Mouse (Mus musculus) limb, embryonic 11.5 days (tissue): ENCODE data around the gene Armc2. TPM values are rescaled to one million over a fixed set of nuclear protein-coding genes. Genes with fewer than 3 reads are reported as not detected.

Experiments used
- ATAC-seq: fragments of 200-750 bp; cut with Nextera tagmentation; 2 replicates; pipeline ENCODE4 v1.8.0; 2017; ENCODE audit warnings: low read depth; ENCODE audit not compliant: insufficient number of reproducible peaks, low FRiP score, low TSS enrichment
- DNase-seq: peaks from one replicate; pipeline ENCODE4 v3.0.0-alpha.2; 2015; ENCODE audit warnings: low spot score
- H3K27ac ChIP-seq: fragments of 300-500 bp; sonication (generic); replicated peaks from 2 replicates; pipeline ENCODE4 v1.5.1; 2014; ENCODE audit warnings: low read depth, mild to moderate bottlenecking, low read length
- H3K27me3 ChIP-seq: fragments of 300-500 bp; sonication (generic); 2 replicates; pipeline ENCODE4 v1.6.1; 2014; ENCODE audit warnings: mild to moderate bottlenecking, low read length, mixed read lengths; ENCODE audit not compliant: control insufficient read depth, insufficient read depth
- H3K36me3 ChIP-seq: fragments of 300-500 bp; sonication (generic); 2 replicates; pipeline ENCODE4 v1.6.1; 2014; ENCODE audit warnings: mild to moderate bottlenecking, low read length, moderate library complexity, mixed read lengths; ENCODE audit not compliant: control insufficient read depth, insufficient read depth
- H3K4me1 ChIP-seq: fragments of 300-500 bp; sonication (generic); 2 replicates; pipeline ENCODE4 v1.6.1; 2014; ENCODE audit warnings: low read length, mixed read lengths; ENCODE audit not compliant: control insufficient read depth, insufficient read depth
- H3K4me2 ChIP-seq: fragments of 300-500 bp; sonication (generic); 2 replicates; pipeline ENCODE4 v1.6.1; 2014; ENCODE audit warnings: low read depth, mild to moderate bottlenecking, moderate library complexity; ENCODE audit not compliant: severe bottlenecking
- H3K4me3 ChIP-seq: fragments of 300-500 bp; sonication (generic); 2 replicates; pipeline ENCODE4 v1.5.1; 2014; ENCODE audit warnings: low read depth, low read length
- H3K9ac ChIP-seq: fragments of 300-500 bp; sonication (generic); 2 replicates; pipeline ENCODE4 v1.6.1; 2014; ENCODE audit warnings: mild to moderate bottlenecking, low read length
- H3K9me3 ChIP-seq: fragments of 300-500 bp; sonication (generic); 2 replicates; pipeline ENCODE4 v1.6.1; 2016; ENCODE audit warnings: low read length; ENCODE audit not compliant: control insufficient read depth
- WGBS: fragments of 180-500 bp; shearing (Covaris S2); extraction: QIAGEN DNeasy Blood & Tissue Kit; methylation state at CpG from one replicate; pipeline ENCODE4 v1.1.7; 2014; 5-methylcytosine and 5-hydroxymethylcytosine counted together
- polyA plus RNA-seq: library from polyadenylated mRNA; unstranded; fragments of >200 nt; fragmentation: Nextera tagmentation; extraction: Ambion mirVana; gene quantifications from 2 replicates; pipeline ENCODE4 v1.2.1, GENCODE M21; 2014

The Armc2 gene
- polyA plus RNA-seq, 1 experiment from 2014 or later: 7.0 TPM

DNA sequence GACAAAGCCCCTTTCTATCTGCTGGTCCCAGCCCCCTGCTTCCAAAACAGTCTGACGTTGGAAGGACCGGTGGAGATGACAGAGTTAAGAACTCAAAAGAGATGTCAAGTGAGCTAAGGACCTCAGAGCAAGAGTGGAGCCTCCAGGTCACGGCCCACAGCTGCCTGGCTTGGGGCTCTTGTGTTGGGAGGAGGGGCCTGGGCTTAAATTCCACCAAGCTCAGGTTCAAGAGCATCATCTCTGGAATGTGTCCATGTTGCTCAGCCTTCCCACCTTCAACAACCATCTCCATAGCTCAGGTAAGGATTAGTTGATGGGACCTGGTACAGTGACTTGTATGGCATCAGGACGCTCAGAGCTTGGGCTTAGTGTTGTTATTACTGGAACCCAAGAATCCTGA lies 23.7 kb downstream of the Armc2 start:
- no peak for ATAC-seq
- H3K9ac ChIP-seq: no peak overlapping the region
- no peaks in the 10 kb centered on the region for H3K9me3 ChIP-seq
- DNase-seq: no peak
- WGBS: 84% methylated on average over 4 of the region's 4 CpGs
- H3K36me3 ChIP-seq: no peaks in the 10 kb centered on the region
- no peak overlapping the region for H3K4me2 ChIP-seq
- no peak overlapping the region for H3K4me3 ChIP-seq
- H3K4me1 ChIP-seq: peaks cover 2% of the 10 kb centered on the region; the same call in 1 of the 2 replicates
- H3K27me3 ChIP-seq: no peaks in the 10 kb centered on the region
- H3K27ac ChIP-seq: no peak overlapping the region

GRCm38 (mm10) chr10:41992059-41992440 lies 26.2 kb downstream of the Armc2 start:
- Histone ChIP-seq H3K4me2 (no peak overlapping the region), H3K4me1 (peaks cover 2% of the 10 kb centered on the region; the same call in 1 of the 2 replicates), H3K36me3 (no peaks in the 10 kb centered on the region), H3K27me3 (no peaks in the 10 kb centered on the region), H3K27ac (no peak overlapping the region), H3K9me3 (no peaks in the 10 kb centered on the region), H3K9ac (no peak overlapping the region), H3K4me3 (no peak overlapping the region)
- 79% methylated on average over 5 of the region's 5 CpGs for WGBS
- ATAC-seq (no peak), DNase-seq (no peak)

- Histone ChIP-seq H3K27ac (no peak overlapping the region), H3K9ac (no peak overlapping the region), H3K4me2 (no peak overlapping the region), H3K36me3 (no peaks in the 10 kb centered on the region), H3K9me3 (no peaks in the 10 kb centered on the region), H3K4me3 (no peak overlapping the region), H3K4me1 (peaks cover 2% of the 10 kb centered on the region; the same call in 1 of the 2 replicates), H3K27me3 (no peaks in the 10 kb centered on the region)
- ATAC-seq (no peak), DNase-seq (no peak)
- whole genome bisulfite sequencing: 36% methylated on average over 14 of the region's 14 CpGs
Measured at GRCm38 (mm10) chr10:41991364-41992058, 26.7 kb downstream of the Armc2 start.

DNA sequence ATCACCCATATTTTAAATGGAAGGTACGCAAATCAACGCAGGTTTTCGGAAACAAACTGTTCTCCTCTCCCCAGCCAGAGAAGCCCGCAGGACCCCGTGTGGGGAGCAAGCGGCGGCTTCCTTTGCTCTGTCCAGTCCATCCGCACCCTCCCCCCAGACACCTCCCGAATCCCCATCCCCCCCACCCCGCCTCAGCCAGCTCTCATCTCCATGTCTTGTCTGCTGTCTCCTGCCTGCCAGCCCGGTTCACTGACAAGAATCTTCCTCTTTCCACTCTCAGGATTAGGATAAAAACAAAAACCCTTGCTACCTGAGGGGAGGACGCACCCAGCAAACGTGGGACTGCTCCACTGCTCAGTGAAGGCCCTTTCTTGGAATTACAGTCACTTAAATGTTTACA lies 27.3 kb downstream of the Armc2 start:
- Histone ChIP-seq H3K36me3 (no peaks in the 10 kb centered on the region), H3K9me3 (no peaks in the 10 kb centered on the region), H3K27me3 (no peaks in the 10 kb centered on the region), H3K4me1 (peaks cover 1% of the 10 kb centered on the region; the same call in 1 of the 2 replicates), H3K9ac (no peak overlapping the region), H3K27ac (no peak overlapping the region), H3K4me2 (no peak overlapping the region), H3K4me3 (no peak overlapping the region)
- DNase-seq: no peak
- WGBS: 29% methylated on average over 13 of the region's 13 CpGs
- no peak for ATAC-seq

- Histone ChIP-seq H3K4me3 (no peak overlapping the region), H3K9me3 (no peaks in the 10 kb centered on the region), H3K36me3 (no peaks in the 10 kb centered on the region), H3K4me2 (no peak overlapping the region), H3K27me3 (no peaks in the 10 kb centered on the region), H3K27ac (no peak overlapping the region), H3K4me1 (no peaks in the 10 kb centered on the region), H3K9ac (no peak overlapping the region)
- 91% methylated on average over 3 of the region's 3 CpGs for WGBS
- DNase-seq: no peak
- ATAC-seq: no peak
Measured at GRCm38 (mm10) chr10:41988930-41989329, 29.3 kb downstream of the Armc2 start.

- H3K9me3 ChIP-seq: no peaks in the 10 kb centered on the region
- H3K27me3 ChIP-seq: no peaks in the 10 kb centered on the region
- H3K4me1 ChIP-seq: no peaks in the 10 kb centered on the region
- no peaks in the 10 kb centered on the region for H3K36me3 ChIP-seq
- no peak overlapping the region for H3K9ac ChIP-seq
- H3K27ac ChIP-seq: no peak overlapping the region
- H3K4me2 ChIP-seq: no peak overlapping the region
- no peak for DNase-seq
- H3K4me3 ChIP-seq: no peak overlapping the region
- 87% methylated on average over 8 of the region's 8 CpGs for WGBS
- no peak for ATAC-seq
Measured at GRCm38 (mm10) chr10:41986126-41986525, 32.1 kb downstream of the Armc2 start.

DNA sequence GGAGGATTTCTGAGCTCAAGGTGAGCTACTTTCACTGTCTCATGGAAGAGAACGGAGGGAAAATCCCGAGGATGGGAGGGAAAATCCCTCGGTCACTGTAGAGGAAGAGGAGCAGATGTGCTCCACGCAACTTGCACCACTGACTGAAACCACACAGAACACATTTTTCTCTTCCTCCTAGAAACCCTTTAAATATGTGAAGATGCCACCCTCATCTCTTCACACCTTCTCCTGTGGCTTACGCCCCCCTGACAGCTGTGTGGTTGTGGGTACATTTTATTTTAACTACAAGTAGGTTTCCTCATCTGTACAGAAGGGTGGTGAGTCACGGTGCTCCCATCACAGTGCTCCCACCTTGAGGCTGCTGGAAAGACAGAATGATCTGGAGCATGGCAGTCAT lies 34.0 kb downstream of the Armc2 start:
- no peak for ATAC-seq
- no peak for DNase-seq
- Histone ChIP-seq H3K4me2 (no peak overlapping the region), H3K36me3 (no peaks in the 10 kb centered on the region), H3K9me3 (no peaks in the 10 kb centered on the region), H3K27me3 (no peaks in the 10 kb centered on the region), H3K9ac (no peak overlapping the region), H3K27ac (no peak overlapping the region), H3K4me3 (no peak overlapping the region), H3K4me1 (no peaks in the 10 kb centered on the region)
- 89% methylated on average over 6 of the region's 6 CpGs for WGBS

- 60% methylated on average over 7 of the region's 7 CpGs for WGBS
- Histone ChIP-seq H3K4me3 (no peak overlapping the region), H3K9me3 (no peaks in the 10 kb centered on the region), H3K9ac (no peak overlapping the region), H3K27ac (no peak overlapping the region), H3K27me3 (no peaks in the 10 kb centered on the region), H3K4me2 (no peak overlapping the region), H3K4me1 (no peaks in the 10 kb centered on the region), H3K36me3 (no peaks in the 10 kb centered on the region)
- ATAC-seq (no peak), DNase-seq (no peak)
Measured at GRCm38 (mm10) chr10:41982821-41983220, 35.4 kb downstream of the Armc2 start.
